Mouse (Mus musculus): ENCODE results near the gene BC034090.

- no peak for TF ChIP-seq CTCF (IDR thresholded peaks at IDR 0.05; ENCODE audit: insufficient read depth, low read length)
- no peak for TF ChIP-seq POLR2A (IDR thresholded peaks at IDR 0.05; ENCODE audit: borderline replicate concordance, extremely low read depth, low read depth, low read length)
These were observed 31.1 kb downstream of the BC034090 start for GRCm38 (mm10) chr1:155212936-155213774.

All from lung, adult 2 months (tissue).